Mouse (Mus musculus) yolk sac, embryonic 10.5 days (tissue): Measurements from ENCODE around the gene Aqp9.

Source experiments
- DNase-seq: peaks from one replicate; pipeline ENCODE4 v3.0.0-alpha.2; 2017; ENCODE audit warnings: low spot score

The Aqp9 gene

DNA sequence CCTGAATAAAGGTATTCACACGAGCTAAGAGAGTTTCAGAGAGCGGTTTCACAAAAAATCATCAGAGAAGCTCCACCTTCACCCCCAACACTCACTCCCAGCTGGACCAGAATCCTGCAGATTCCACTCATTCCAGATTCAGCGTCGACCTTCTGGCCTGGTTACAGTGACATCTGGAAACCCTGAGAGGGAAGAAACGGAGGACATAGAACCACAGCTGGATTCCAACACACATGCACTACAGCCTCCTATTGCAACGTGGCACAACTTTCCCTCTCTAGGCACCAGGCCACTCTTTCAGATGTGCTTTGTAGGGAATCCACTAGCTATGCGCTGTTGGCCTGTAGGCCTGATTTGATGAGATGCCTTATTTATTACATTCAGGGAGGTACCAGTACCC lies 102.0 kb downstream of the Aqp9 start:
- no peak for DNase-seq

GRCm38 (mm10) chr9:71065343-71065875 lies 103.1 kb downstream of the Aqp9 start:
- DNase-seq = no peak

- DNase-seq = no peak
These were observed 104.1 kb downstream of the Aqp9 start for GRCm38 (mm10) chr9:71064291-71064840.

DNA sequence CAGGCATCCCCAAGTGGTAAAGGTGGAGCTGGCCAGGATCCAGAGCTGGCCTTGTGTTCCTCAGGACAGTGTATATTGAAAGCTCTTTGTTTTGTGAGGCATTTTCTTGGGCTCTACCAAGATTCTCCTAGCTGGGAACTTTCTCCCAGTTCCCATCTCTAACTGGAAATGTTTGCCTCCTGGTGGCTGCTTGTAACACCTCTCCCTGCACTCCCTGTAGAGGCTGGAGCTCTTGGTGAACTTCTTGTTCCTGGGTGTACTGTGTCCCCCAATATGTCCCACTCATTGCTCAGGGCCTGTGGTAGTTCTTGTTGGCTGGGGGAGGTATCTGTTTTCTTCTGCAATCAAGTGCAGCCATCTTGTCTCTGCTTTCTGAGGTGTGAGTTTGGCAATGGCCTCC lies 104.9 kb downstream of the Aqp9 start:
- DNase-seq = no peak

GRCm38 (mm10) chr9:71062976-71063375 lies 105.5 kb downstream of the Aqp9 start:
- no peak for DNase-seq

- DNase-seq = no peak
These were observed 106.2 kb downstream of the Aqp9 start for GRCm38 (mm10) chr9:71062301-71062700.
